16 mouse cellular contexts compared by ENCODE assay signal in the genomic region with DNA sequence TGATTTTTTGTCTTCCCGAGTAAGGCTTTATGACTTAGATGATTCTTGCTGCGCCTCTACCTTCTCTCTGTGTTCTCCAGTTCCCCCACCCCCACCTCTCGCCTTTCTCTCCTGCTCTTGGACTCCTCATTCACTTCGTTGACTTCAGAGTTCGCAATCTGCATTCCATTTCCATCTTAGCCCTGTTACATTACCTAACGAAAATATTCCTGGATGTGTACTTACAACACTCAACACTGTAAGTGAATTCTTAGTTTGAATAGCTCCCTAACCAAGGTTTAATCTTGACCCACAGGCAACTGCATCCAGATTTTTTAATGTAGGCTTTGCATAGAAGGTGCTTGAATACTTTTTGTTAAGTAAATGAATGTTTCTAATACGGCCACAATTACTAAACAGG.
"Had no signal": no experiment of that assay in that cellular context is flagged by ENCODE, and none has a peak within 500 bp of the region (broad histone marks: within the 10 kb centered on the region; RNA-seq: fewer than 3 reads in every experiment).

No protein-coding gene starts in this region.

- H3K4me1 ChIP-seq: liver, embryonic 13.5 days; liver, embryonic 15.5 days; midbrain, embryonic 13.5 days; midbrain, embryonic 15.5 days had no signal

- H3K36me3 ChIP-seq: liver, embryonic 13.5 days; liver, embryonic 15.5 days; midbrain, embryonic 13.5 days; midbrain, embryonic 15.5 days; neural tube, embryonic 12.5 days; stomach, embryonic 15.5 days had no signal

- DNase-seq: liver, embryonic 13.5 days; liver, postnatal 0 days; lung, adult 2 months; right cerebral cortex, postnatal 14 days; thymus, adult 2 months; thymus, postnatal 25 days; thymus, postnatal 4 days had no signal

- H3K27me3 ChIP-seq: liver, embryonic 13.5 days; liver, embryonic 15.5 days; megakaryocyte, embryonic 14.5 days; midbrain, embryonic 13.5 days; midbrain, embryonic 15.5 days; neural tube, embryonic 12.5 days; stomach, embryonic 15.5 days had no signal

- H3K9ac ChIP-seq: liver, embryonic 13.5 days; liver, embryonic 15.5 days; liver, postnatal 0 days; midbrain, embryonic 13.5 days; midbrain, embryonic 15.5 days; neural tube, embryonic 12.5 days; stomach, embryonic 15.5 days had no signal

- H3K4me3 ChIP-seq: liver, embryonic 13.5 days; liver, embryonic 15.5 days; megakaryocyte, embryonic 14.5 days; midbrain, embryonic 13.5 days; midbrain, embryonic 15.5 days; neural tube, embryonic 12.5 days; stomach, embryonic 15.5 days had no signal

- H3K27ac ChIP-seq: liver, embryonic 13.5 days; liver, embryonic 15.5 days; macrophage; midbrain, embryonic 13.5 days; midbrain, embryonic 15.5 days; neural tube, embryonic 12.5 days; stomach, embryonic 15.5 days; stomach, postnatal 0 days had no signal

- ATAC-seq: liver, postnatal 0 days; midbrain, embryonic 13.5 days; midbrain, embryonic 15.5 days had no signal

- H3K9me3 ChIP-seq: liver, embryonic 13.5 days; liver, embryonic 15.5 days; megakaryocyte, embryonic 14.5 days; midbrain, embryonic 13.5 days; midbrain, embryonic 15.5 days; neural tube, embryonic 12.5 days; stomach, embryonic 15.5 days had no signal

- H3K4me2 ChIP-seq: liver, embryonic 13.5 days; liver, embryonic 15.5 days; midbrain, embryonic 11.5 days; midbrain, embryonic 13.5 days; midbrain, embryonic 15.5 days; neural tube, embryonic 12.5 days; stomach, embryonic 15.5 days had no signal
